Mouse (Mus musculus) heart, postnatal 0 days (tissue): ENCODE measurements at regions not wholly inside any gene's neighbourhood (a gene's known extent, or its start where the extent isn't known, plus 50 kb on each side); places are given as distances from the start of the nearest gene placed in this dataset.

Experiments
- CTCF ChIP-seq: IDR thresholded peaks from 2 replicates; pipeline ENCODE4 v1.5.1; 2016; ENCODE audit warnings: antibody characterized with exemption, control low read depth, low read depth
- EP300 ChIP-seq: IDR thresholded peaks from 2 replicates; pipeline ENCODE4 v1.6.1; 2016; ENCODE audit warnings: antibody characterized with exemption, low read depth

- no peak for TF ChIP-seq CTCF
- TF ChIP-seq EP300: no peak
Observed at GRCm38 (mm10) chr2:172094159-172094558, 50.9 kb upstream of the Cbln4 start.
